Mouse (Mus musculus): ENCODE results near the gene Gm10376. TPM values are rescaled to one million over a fixed set of nuclear protein-coding genes. Genes with fewer than 3 reads are reported as not detected.
"Not testable (repeated sequence)": the region's sequence is repeated elsewhere in the genome, so short reads cannot be mapped to it uniquely, and the experiment has no call there.

The Gm10376 gene
- polyA plus RNA-seq (2014; fragmentation: Nextera tagmentation; extraction: Ambion mirVana): not detected in 2 replicates

- H3K9ac ChIP-seq (ENCODE audit: low read length); H3K4me3 ChIP-seq (ENCODE audit: low read depth, low read length); H3K9me3 ChIP-seq (replicated peaks; ENCODE audit: control insufficient read depth, low read length); H3K27ac ChIP-seq (ENCODE audit: low read depth, low read length); ATAC-seq; H3K27me3 ChIP-seq (replicated peaks; ENCODE audit: control insufficient read depth, insufficient read depth, low read length); H3K4me2 ChIP-seq (ENCODE audit: low read length); H3K36me3 ChIP-seq (ENCODE audit: control insufficient read depth, insufficient read depth, low read length); H3K4me1 ChIP-seq (ENCODE audit: control insufficient read depth, insufficient read depth, low read length); DNase-seq (ENCODE audit: low spot score): not testable (repeated sequence)
Observed at GRCm38 (mm10) chr14:43015528-43015927, at the start of gene Gm10376. Gene Gm10376 (minus strand): TSS chr14:43015628.

DNA sequence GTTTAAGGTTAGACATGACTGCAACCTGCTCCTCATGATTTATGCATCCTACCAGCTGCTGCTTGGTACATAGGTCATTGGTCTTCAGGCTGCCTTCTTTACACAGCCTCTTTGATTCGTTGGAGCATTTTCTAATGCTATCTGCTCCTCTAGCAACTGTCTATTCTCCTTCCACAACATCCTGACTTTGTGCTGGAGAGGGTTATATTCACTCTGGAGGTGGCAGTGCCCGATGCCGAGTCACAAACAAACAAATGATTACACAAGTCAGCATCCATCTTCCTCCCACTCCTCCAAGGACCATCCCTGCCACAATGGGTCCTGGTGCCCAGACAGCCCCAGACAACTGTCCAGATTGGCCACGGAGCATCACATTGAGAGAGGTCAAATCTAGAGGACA lies 44.8 kb upstream of the Gm10376 start:
- H3K9ac ChIP-seq (ENCODE audit: low read length); DNase-seq (ENCODE audit: low spot score); H3K27ac ChIP-seq (ENCODE audit: low read depth, low read length); H3K36me3 ChIP-seq (ENCODE audit: control insufficient read depth, insufficient read depth, low read length); ATAC-seq; H3K4me1 ChIP-seq (ENCODE audit: control insufficient read depth, insufficient read depth, low read length); H3K9me3 ChIP-seq (replicated peaks; ENCODE audit: control insufficient read depth, low read length); H3K4me3 ChIP-seq (ENCODE audit: low read depth, low read length); H3K27me3 ChIP-seq (replicated peaks; ENCODE audit: control insufficient read depth, insufficient read depth, low read length); H3K4me2 ChIP-seq (ENCODE audit: low read length): not testable (repeated sequence)
- whole genome bisulfite sequencing: 73% methylated on average over 4 of the region's 4 CpGs

- H3K27me3 ChIP-seq (replicated peaks; ENCODE audit: control insufficient read depth, insufficient read depth, low read length); DNase-seq (ENCODE audit: low spot score); H3K9ac ChIP-seq (ENCODE audit: low read length); H3K4me2 ChIP-seq (ENCODE audit: low read length); H3K4me3 ChIP-seq (ENCODE audit: low read depth, low read length); ATAC-seq; H3K4me1 ChIP-seq (ENCODE audit: control insufficient read depth, insufficient read depth, low read length); H3K9me3 ChIP-seq (replicated peaks; ENCODE audit: control insufficient read depth, low read length); H3K27ac ChIP-seq (ENCODE audit: low read depth, low read length); H3K36me3 ChIP-seq (ENCODE audit: control insufficient read depth, insufficient read depth, low read length): not testable (repeated sequence)
- 78% methylated on average over 3 of the region's 3 CpGs for WGBS
Observed at GRCm38 (mm10) chr14:43058063-43058462, 42.6 kb upstream of the Gm10376 start.

DNA sequence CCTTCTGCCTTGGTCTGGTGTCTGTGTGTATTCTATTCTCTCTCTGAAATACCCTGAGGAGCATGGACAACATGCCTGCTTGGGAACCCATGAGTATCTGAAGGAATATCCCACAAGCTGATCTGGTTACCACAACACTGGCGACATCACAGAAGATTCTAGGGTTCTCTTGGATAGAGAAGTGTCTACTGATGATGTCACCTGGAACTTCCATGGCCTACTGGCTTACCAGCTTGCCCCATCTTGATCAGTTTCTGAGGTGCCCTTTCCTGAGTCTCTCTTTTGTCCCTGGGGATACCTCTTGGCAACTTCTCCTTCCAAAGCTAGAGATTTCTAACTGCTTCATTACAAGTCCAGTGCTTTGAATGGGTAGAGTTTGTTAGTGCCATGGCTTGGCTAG lies 21.9 kb downstream of the Gm10376 start, which contains the start of gene Gm8082:
Gene Gm8082, minus strand, starts transcription at position 101 of the 400 bp plus-strand sequence.
- not testable (repeated sequence) for H3K9ac ChIP-seq (ENCODE audit: low read length); H3K36me3 ChIP-seq (ENCODE audit: control insufficient read depth, insufficient read depth, low read length); H3K9me3 ChIP-seq (replicated peaks; ENCODE audit: control insufficient read depth, low read length); ATAC-seq; H3K4me2 ChIP-seq (ENCODE audit: low read length); DNase-seq (ENCODE audit: low spot score); H3K4me3 ChIP-seq (ENCODE audit: low read depth, low read length); H3K27me3 ChIP-seq (replicated peaks; ENCODE audit: control insufficient read depth, insufficient read depth, low read length); H3K27ac ChIP-seq (ENCODE audit: low read depth, low read length); H3K4me1 ChIP-seq (ENCODE audit: control insufficient read depth, insufficient read depth, low read length)
- WGBS: no CpG with 5 or more reads among the region's 1 CpGs

Other genes starting within 250 kb of the Gm10376 start
- not detected in 2 replicates for gene Gm3015, start 246.8 kb downstream of the Gm10376 start, polyA plus RNA-seq (2014; fragmentation: Nextera tagmentation; extraction: Ambion mirVana)
- not detected in 2 replicates for gene Gm10377, start 217.6 kb downstream of the Gm10376 start, polyA plus RNA-seq (2014; fragmentation: Nextera tagmentation; extraction: Ambion mirVana)
- not detected in 2 replicates for gene Gm21977, start 162.2 kb downstream of the Gm10376 start, polyA plus RNA-seq (2014; fragmentation: Nextera tagmentation; extraction: Ambion mirVana)
- gene Gm8082, start 22.0 kb downstream of the Gm10376 start, polyA plus RNA-seq (2014; fragmentation: Nextera tagmentation; extraction: Ambion mirVana): not detected in 2 replicates
- gene Gm8094, start 61.0 kb upstream of the Gm10376 start, polyA plus RNA-seq (2014; fragmentation: Nextera tagmentation; extraction: Ambion mirVana): not detected in 2 replicates
- gene Gm8104, start 85.0 kb upstream of the Gm10376 start, polyA plus RNA-seq (2014; fragmentation: Nextera tagmentation; extraction: Ambion mirVana): not detected in 2 replicates
- gene Gm7233, start 164.2 kb upstream of the Gm10376 start, polyA plus RNA-seq (2014; fragmentation: Nextera tagmentation; extraction: Ambion mirVana): not detected in 2 replicates
- gene Gm8122, start 219.7 kb upstream of the Gm10376 start, polyA plus RNA-seq (2014; fragmentation: Nextera tagmentation; extraction: Ambion mirVana): not detected in 2 replicates
- gene Gm8126, start 243.0 kb upstream of the Gm10376 start, polyA plus RNA-seq (2014; fragmentation: Nextera tagmentation; extraction: Ambion mirVana): not detected in 2 replicates

All from forebrain, embryonic 14.5 days (tissue).